ENCODE assay signal across 8 mouse cellular contexts in genomic region chr4:55929141-55929782, GRCm38 (mm10).
DNase-seq lines count a peak whose midpoint lies in the region; ATAC-seq lines count a peak whose summit lies in the region.
"Had no signal": no experiment of that assay in that cellular context is flagged by ENCODE, and none has a peak within 500 bp of the region (broad histone marks: within the 10 kb centered on the region; RNA-seq: fewer than 3 reads in every experiment).

No protein-coding gene starts in this region.

- no peaks in the 10 kb centered on the region for H3K9me3 ChIP-seq in hindbrain, embryonic 14.5 days (ENCODE audit: control insufficient read depth, low read length)
- H3K9me3 ChIP-seq in midbrain, embryonic 13.5 days: no peaks in the 10 kb centered on the region
- H3K9me3 ChIP-seq: heart, embryonic 15.5 days had no signal

- 28% methylated on average over 11 of the region's 11 CpGs for WGBS in hindbrain, embryonic 14.5 days
- 31% methylated on average over 11 of the region's 11 CpGs for WGBS in midbrain, embryonic 13.5 days

- H3K4me3 ChIP-seq in hindbrain, embryonic 14.5 days (replicated peaks; ENCODE audit: low read length): no peak overlapping the region
- H3K4me3 ChIP-seq in midbrain, embryonic 13.5 days (replicated peaks): peak overlapping the region; percentile 13; the same call in 1 of the 2 replicates
- H3K4me3 ChIP-seq: heart, embryonic 15.5 days had no signal

- H3K36me3 ChIP-seq in hindbrain, embryonic 14.5 days (replicated peaks; ENCODE audit: control insufficient read depth, insufficient read depth): no peaks in the 10 kb centered on the region
- no peaks in the 10 kb centered on the region for H3K36me3 ChIP-seq in midbrain, embryonic 13.5 days
- H3K36me3 ChIP-seq: heart, embryonic 15.5 days had no signal

- H3K9ac ChIP-seq in hindbrain, embryonic 14.5 days: no peak overlapping the region
- H3K9ac ChIP-seq in midbrain, embryonic 13.5 days (replicated peaks): no peak overlapping the region
- H3K9ac ChIP-seq: heart, embryonic 15.5 days had no signal

- peak; percentile 88 for ATAC-seq in hindbrain, embryonic 14.5 days (ENCODE audit: low FRiP score)
- peak; percentile 93 for ATAC-seq in midbrain, embryonic 13.5 days

- peak overlapping the region; percentile 53 for H3K27ac ChIP-seq in hindbrain, embryonic 14.5 days
- 0 out of 2 replicates have a peak overlapping the region, but pooled peaks have one; percentile 21 for H3K27ac ChIP-seq in midbrain, embryonic 13.5 days
- H3K27ac ChIP-seq: heart, embryonic 15.5 days had no signal

- DNase-seq in urinary bladder, postnatal 36 days (ENCODE audit: low spot score in 2 of 2): peak; percentile 6 to 21
- DNase-seq in urinary bladder, adult 18-20 months (ENCODE audit: low spot score in 2 of 2): no peak
- DNase-seq in hindbrain, embryonic 14.5 days (ENCODE audit: low spot score): peak; percentile 61
- no peak for DNase-seq in adrenal gland, postnatal 10 days
- no peak for DNase-seq in c-Kit-positive CD71-positive TER-119-positive erythroid progenitor cells, embryonic 14.5 days (ENCODE audit: low spot score)
- DNase-seq in gastrocnemius, adult 8-10 months (ENCODE audit: low spot score in 2 of 2): no peak

- peak overlapping the region; percentile 42 for H3K4me2 ChIP-seq in hindbrain, embryonic 14.5 days (replicated peaks)
- peak overlapping the region; percentile 48 for H3K4me2 ChIP-seq in midbrain, embryonic 13.5 days (replicated peaks)
- H3K4me2 ChIP-seq: heart, embryonic 15.5 days had no signal

- peaks cover 16% of the 10 kb centered on the region for H3K4me1 ChIP-seq in hindbrain, embryonic 14.5 days (replicated peaks; ENCODE audit: control insufficient read depth, insufficient read depth, low read length)
- H3K4me1 ChIP-seq in midbrain, embryonic 13.5 days (replicated peaks): peaks cover 18% of the 10 kb centered on the region
- H3K4me1 ChIP-seq: heart, embryonic 15.5 days had no signal

- H3K27me3 ChIP-seq in hindbrain, embryonic 14.5 days (ENCODE audit: control insufficient read depth, insufficient read depth, low read length): no peaks in the 10 kb centered on the region
- H3K27me3 ChIP-seq in midbrain, embryonic 13.5 days: 0 out of 2 replicates have a peak, but pooled peaks cover 4% of the 10 kb centered on the region

Comparison
In these comparisons a context has a peak if more than half of its experiments do, and no peak if none do; other contexts are left out.
1. DNase-seq: peak in urinary bladder, postnatal 36 days (2 of 2) and hindbrain, embryonic 14.5 days (single experiment); none in urinary bladder, adult 18-20 months (0 of 2), adrenal gland, postnatal 10 days (single experiment), c-Kit-positive CD71-positive TER-119-positive erythroid progenitor cells, embryonic 14.5 days (single experiment) and gastrocnemius, adult 8-10 months (0 of 2).